Mouse (Mus musculus) c-Kit-positive CD71-positive TER-119-negative erythroid progenitor cells, embryonic 14.5 days (primary cell): ENCODE results near the gene Ucp2.

ENCODE experiments used
- DNase-seq: peaks from one replicate; pipeline ENCODE4 v3.0.0-alpha.2; 2013; ENCODE audit warnings: low read depth

Ucp2 gene

GRCm38 (mm10) chr7:100504740-100505487 lies 11.8 kb downstream of the Ucp2 start:
- no peak for DNase-seq

GRCm38 (mm10) chr7:100506494-100506893 lies 13.4 kb downstream of the Ucp2 start:
- no peak for DNase-seq

GRCm38 (mm10) chr7:100508670-100509069 lies 15.5 kb downstream of the Ucp2 start:
- DNase-seq, result no peak

GRCm38 (mm10) chr7:100511602-100512001 lies 18.5 kb downstream of the Ucp2 start:
- DNase-seq, result no peak

GRCm38 (mm10) chr7:100514573-100514972 lies 21.4 kb downstream of the Ucp2 start, which contains the start of gene Dnajb13:
Gene Dnajb13, minus strand, starts transcription at chr7:100514960.
- DNase-seq, result no peak

- DNase-seq, result no peak
Measured at GRCm38 (mm10) chr7:100520204-100520603, 27.1 kb downstream of the Ucp2 start.

- peak; percentile 72 for DNase-seq
Measured at GRCm38 (mm10) chr7:100520663-100521285, 27.6 kb downstream of the Ucp2 start.

- no peak for DNase-seq
Measured at GRCm38 (mm10) chr7:100522222-100522621, 29.1 kb downstream of the Ucp2 start.

- no peak for DNase-seq
Measured at GRCm38 (mm10) chr7:100524669-100525068, 31.5 kb downstream of the Ucp2 start.

GRCm38 (mm10) chr7:100530766-100531165 lies 37.6 kb downstream of the Ucp2 start:
- no peak for DNase-seq

GRCm38 (mm10) chr7:100533503-100533902 lies 40.4 kb downstream of the Ucp2 start:
- no peak for DNase-seq

GRCm38 (mm10) chr7:100534216-100534615 lies 41.1 kb downstream of the Ucp2 start:
- DNase-seq, result no peak

- no peak for DNase-seq
Measured at GRCm38 (mm10) chr7:100535831-100536230, 42.7 kb downstream of the Ucp2 start.

- peak; percentile 94 for DNase-seq
Measured at GRCm38 (mm10) chr7:100536804-100537518, 43.8 kb downstream of the Ucp2 start, which contains the start of gene Coa4. Gene Coa4, plus strand, starts transcription at chr7:100537071.

GRCm38 (mm10) chr7:100537519-100537902 lies 44.4 kb downstream of the Ucp2 start:
- DNase-seq, result no peak

- DNase-seq, result no peak
Measured at GRCm38 (mm10) chr7:100539516-100539915, 46.4 kb downstream of the Ucp2 start.

GRCm38 (mm10) chr7:100544437-100544836 lies 51.3 kb downstream of the Ucp2 start:
- no peak for DNase-seq

- DNase-seq, result no peak
Measured at GRCm38 (mm10) chr7:100547631-100548030, 54.5 kb downstream of the Ucp2 start.

GRCm38 (mm10) chr7:100549796-100550195 lies 56.7 kb downstream of the Ucp2 start:
- no peak for DNase-seq

GRCm38 (mm10) chr7:100550338-100551007 lies 57.3 kb downstream of the Ucp2 start:
- no peak for DNase-seq
